Mouse (Mus musculus) heart, postnatal 25 days (tissue): ENCODE results near the gene Hepacam2. TPM values are rescaled to one million over a fixed set of nuclear protein-coding genes. Genes with fewer than 3 reads are reported as not detected.
"Not testable (repeated sequence)": the region's sequence is repeated elsewhere in the genome, so short reads cannot be mapped to it uniquely, and the experiment has no call there.

Experiments
- DNase-seq: peaks from one replicate; pipeline ENCODE4 v3.0.0; 2022; ENCODE audit warnings: low spot score
- intact Hi-C: fragments of 180-260 bp; cut with DNase I; formaldehyde crosslinking; loops from one replicate; pipeline ENCODE4 v1.15.1; 2025
- total RNA-seq, 2 experiments: library from RNA; stranded (reverse); gene quantifications; 2 replicates each; pipeline ENCODE4 v1.2.3; 2021

The Hepacam2 gene
- total RNA-seq = under 1 TPM; 0.26 to 0.28 TPM

DNA sequence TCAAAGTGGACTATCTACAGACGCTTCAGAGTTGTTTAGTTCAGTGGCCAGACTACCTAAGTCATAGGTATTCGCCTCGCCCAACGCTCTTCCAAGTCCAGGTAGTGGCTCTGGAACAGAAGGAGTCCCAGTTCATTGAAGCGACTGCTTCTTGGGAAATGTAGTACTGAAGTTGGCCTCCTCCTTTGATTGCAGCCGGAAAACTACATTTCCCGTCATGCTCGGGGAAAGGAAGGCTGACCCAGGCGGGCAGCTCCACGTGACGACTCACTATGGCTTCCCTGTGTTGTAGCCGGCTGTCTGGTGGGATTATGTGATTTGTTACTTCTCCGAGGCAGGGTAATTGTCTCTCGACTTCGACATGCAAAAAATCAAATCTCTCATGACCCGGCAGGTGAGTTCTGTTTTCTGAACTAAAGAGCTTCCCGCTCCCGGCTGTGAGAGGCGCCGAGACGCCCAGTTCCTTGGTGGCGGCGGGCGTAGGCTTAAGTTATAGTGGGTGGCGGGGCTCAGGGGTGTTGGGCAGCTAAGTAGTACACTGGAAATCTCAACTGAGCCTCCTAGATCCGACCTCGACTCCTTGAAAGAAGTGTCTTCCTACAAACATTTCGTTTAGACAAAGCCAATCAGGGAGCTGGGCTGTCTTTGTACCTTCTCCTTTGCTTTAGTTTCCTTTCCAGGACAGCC, at the start of gene Hepacam2, which contains the start of gene Vps50:
Hepacam2 (minus strand) TSS at position 137 of the 687 bp plus-strand sequence.
Vps50 (plus strand) TSS at position 221 of the 687 bp plus-strand sequence.
- intact Hi-C loops = loop anchor here (5.0 kb wide), 1 partner anchor 589 kb away; the partner anchor contains the start of gene Bet1
- peak; percentile 77 for DNase-seq

DNA sequence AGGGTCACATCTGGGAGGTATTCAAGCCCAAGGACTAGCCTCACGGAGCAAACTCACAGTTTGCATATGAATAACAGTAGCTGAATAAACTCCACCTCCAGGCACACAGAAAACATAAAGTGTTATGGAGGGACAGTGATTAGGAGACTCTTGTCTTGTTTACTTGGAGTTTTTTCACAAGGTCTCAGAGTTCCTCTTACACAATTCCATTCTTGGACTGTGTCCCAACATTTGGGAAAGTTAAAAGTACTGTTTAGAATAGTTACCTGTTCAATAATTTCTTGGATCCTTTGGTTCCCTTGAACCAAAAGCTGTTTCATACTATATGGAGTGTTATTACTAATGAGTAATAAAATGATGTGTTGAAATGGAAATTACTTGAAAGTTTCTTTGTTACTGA, 46.9 kb upstream of the Hepacam2 start:
- no peak for DNase-seq
- intact Hi-C loops = no loop called here

DNA sequence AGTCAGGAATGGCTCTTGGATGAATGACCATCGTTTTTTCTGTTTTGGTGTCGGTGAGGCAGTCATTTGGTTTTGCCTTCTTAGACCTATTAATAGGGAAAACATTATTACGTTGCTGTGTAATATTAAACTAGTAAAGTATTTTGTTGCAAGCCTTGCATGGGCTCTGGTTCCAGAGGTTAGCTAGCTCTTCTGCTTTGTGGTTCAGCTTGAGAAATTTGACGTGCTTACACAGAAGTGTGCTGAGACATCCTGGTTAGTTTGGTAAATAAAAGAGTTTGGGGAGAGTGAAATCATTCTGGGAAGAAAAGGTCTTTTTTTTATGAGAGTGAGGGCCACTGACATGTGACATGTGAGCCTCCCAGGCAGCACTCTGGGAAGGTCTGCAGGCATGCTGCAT, 45.8 kb upstream of the Hepacam2 start:
- DNase-seq = no peak
- intact Hi-C loops = no loop called here

DNA sequence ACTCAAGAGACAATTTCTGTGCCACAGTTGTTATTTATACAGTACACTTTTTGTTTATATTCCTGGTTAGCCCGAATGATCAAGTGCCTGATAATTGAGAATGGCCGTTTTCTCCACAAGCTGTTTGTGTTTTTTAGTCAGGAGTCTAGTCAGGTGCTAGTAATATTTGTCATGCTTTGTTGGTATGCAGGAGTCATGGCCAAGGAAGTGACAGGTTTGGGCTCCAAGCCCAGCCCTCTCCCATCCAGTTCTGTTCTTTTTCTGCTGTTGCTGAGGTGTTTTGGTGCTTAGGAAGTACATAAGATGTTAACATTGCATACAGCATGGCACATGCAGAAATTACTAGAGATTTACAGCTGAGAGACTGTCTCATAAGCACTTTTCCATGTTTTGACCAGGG, 41.4 kb upstream of the Hepacam2 start:
- DNase-seq = no peak

DNA sequence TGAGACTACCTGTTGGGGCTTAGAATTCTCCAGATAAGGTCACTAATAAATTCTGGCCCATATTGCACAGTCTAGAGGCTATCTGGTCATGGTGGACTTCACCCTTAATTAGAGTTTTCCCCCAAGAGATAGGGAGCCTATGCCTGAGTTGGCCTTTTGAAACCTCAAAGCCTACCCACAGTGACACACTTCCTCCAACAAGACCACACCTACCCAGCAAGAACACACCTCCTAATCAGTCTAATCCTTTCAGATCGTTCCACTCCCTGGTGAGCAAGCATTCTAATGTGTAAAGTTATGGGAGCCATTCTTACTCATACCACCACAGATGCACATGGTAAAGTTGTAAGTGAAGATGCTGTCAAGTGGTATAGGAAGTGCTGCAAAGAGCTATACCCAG, 38.0 kb upstream of the Hepacam2 start:
- no peak for DNase-seq
- intact Hi-C loops = no loop called here

More for the DNA sequence above, 41.4 kb upstream of the Hepacam2 start:
- intact Hi-C loops = no loop called here

DNA sequence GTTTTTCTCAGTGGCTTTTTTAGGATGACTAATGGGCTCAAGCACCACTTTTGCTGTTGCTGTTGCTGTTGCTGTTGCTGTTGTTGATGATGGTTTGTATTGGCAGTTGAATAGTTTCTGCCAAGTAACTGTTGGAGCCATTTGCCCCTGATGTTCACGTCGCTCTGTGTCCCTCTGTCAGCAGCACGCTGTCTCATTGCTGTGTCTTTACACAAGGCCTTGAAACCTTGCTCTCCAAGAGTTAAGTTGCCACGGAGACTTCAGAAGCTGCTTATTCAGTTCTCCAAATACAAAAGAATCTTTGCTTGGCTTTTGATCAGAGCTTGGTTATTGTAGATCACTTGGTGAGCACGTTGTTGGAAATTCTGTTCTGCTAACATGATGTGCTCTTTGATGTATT, 33.3 kb upstream of the Hepacam2 start:
- intact Hi-C loops = no loop called here
- DNase-seq = no peak

DNA sequence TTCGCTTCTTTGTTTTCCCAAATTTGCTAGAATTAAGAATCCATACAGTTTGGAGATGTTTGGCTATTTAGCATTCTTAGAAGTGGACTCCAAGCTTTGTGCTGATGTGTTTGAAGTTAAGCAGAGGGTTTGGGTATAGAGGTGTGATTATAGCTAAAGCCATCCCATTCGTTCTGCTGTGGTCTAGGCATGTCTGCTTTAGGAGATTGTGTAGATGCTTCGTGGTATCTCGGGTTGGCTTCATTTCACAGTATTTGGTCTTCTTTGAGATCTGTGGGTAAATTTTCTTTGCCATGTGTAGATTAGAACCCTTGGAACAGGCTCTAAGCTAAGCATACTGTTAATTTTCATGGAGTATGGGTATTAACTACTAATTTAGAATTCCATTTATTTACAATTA, 30.1 kb upstream of the Hepacam2 start:
- intact Hi-C loops = no loop called here
- no peak for DNase-seq

DNA sequence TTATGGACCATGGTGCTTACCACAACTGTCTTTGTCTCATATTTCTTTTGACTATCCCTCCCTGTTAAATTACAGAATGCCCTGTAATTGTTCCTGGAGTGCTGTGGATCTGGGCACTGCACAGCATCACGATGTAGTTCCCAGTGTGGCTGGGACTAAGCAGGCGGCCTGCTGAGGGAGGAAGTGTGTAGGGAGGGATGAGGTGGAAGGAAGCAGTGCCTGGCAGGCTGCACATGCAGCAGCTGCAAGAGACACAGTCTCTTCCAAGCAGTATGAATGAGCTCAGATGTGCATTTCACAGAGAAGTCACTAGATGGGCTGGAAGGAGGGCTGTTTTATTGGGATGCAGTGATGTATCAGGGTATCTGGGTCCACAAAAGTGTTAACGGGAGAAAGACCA, 14.5 kb upstream of the Hepacam2 start:
- no peak for DNase-seq
- intact Hi-C loops = loop anchor here (5.0 kb wide), 1 partner anchor 235 kb away; no protein-coding TSS in a partner anchor

DNA sequence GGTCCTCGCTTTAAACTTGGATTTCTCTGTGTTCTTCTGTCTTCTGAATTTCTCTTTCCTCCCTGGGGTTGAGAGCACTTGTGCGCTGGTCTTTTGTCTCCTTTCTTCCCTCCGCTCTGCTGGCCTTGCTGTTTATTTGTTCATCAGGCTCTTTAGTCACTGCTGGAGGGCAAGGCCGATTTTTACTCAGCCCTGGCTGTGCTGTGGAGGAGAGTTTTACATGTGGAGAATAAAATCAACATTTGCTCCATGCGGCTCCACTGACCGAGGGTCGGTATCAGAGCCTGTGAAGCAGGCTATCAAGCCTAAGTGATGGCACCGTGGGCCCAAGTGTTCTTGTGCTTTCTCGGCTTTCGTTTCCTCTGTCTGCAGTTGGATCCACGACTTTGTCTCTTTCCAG, 13.5 kb upstream of the Hepacam2 start:
- intact Hi-C loops = loop anchor here (5.0 kb wide), 1 partner anchor 236 kb away; no protein-coding TSS in a partner anchor

DNA sequence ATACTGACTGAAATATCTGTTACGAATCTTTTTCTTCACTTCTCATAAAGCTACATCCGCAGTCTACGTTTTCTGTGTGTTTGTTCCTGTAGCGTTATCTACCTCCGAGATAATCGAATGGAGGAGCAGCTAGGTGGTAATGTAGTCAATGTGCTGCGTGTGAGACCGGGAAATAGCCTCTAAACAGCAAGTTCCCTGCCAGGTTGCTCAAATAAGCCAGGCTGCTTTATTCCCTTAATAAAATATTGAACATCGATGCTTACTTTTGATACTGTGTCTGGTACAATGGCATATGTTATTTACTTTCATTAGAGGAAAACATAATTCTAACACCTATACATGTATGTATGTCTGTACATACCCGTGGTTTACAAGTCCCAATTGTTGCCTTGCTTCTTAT, 13.0 kb upstream of the Hepacam2 start:
- no peak for DNase-seq
- intact Hi-C loops = loop anchor here (5.0 kb wide), 1 partner anchor 236 kb away; no protein-coding TSS in a partner anchor

More for the DNA sequence above, 13.5 kb upstream of the Hepacam2 start:
- DNase-seq = no peak

DNA sequence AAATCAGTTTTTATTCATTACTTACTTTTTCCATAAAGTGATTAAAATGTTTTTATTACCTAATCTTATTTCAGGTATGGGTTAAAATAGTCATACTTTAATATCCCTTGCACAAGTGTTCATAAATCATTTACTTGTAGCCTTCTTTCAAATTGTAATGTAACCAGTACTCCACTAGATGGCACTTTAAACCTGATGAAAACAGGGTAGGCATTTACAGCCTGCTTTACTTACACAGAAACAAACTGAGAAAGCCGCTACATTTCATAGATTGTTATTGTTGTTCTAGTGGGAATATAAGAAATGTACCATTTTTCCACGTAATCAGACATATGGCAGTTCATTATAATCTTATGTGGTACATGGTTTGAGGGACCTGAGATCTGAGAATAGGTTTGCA, 11.7 kb upstream of the Hepacam2 start:
- DNase-seq = no peak
- intact Hi-C loops = loop anchor here (5.0 kb wide), 2 partner anchors 238 to 1038 kb away; no protein-coding TSS in a partner anchor

DNA sequence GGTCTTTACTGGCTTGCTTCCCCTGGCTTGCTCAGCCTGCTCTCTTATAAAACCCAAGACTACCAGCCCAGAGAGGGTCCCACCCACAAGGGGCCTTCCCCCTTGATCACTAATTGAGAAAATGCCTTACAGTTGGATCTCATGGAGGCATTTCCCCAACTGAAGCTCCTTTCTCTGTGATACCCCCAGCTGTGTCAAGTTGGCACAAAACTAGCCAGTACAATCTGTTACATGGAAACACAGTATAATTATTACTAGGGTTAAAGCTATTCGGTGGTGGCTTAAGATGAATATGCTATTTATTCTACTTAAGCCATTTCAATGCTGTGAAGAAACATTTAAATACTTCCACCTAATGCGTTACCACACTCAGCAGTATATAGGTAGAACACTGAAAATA, 10.1 kb upstream of the Hepacam2 start:
- not testable (repeated sequence) for DNase-seq
- intact Hi-C loops = loop anchor here (5.0 kb wide), 1 partner anchor 1039 kb away; no protein-coding TSS in a partner anchor

DNA sequence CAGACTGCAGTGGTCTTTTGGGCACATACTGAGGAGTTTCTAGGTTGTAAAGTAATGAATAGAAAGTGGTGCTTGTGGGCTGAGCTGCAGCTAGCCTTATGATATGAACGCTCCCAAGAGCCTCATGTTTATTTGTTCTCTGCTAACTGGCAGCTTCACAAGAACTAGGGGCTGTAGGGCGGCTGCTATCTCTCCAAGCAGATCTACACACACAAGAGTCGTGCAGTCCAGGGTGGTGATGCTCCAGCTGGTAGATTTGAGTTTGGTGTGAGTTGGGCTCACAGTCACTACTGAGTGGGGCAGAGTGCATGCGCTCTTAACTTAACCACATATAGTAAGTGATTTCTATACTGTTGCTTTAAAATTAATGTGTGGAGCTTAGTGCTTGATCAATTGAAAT, 9.0 kb upstream of the Hepacam2 start:
- intact Hi-C loops = loop anchor here (5.0 kb wide), 1 partner anchor 1040 kb away; no protein-coding TSS in a partner anchor
- no peak for DNase-seq

DNA sequence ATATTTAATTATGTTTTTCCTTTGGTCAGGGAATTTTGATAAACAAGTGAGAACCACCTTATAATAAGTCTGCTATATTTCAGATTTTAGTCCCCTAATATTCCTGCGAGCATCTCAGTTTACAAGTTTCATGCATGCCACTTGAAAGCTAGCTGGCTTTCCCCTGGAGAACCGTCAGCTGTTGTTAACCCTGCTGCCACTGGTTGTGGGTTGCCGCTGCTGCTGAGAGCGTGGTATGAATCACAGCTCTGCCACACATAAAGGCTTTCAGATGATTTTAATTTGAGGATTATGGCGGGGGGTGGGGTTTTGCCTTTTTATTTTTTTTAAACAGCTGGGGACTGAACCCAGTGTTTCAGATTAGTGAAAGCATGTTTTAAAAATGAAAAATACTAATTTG, 7.2 kb upstream of the Hepacam2 start:
- no peak for DNase-seq
- intact Hi-C loops = loop anchor here (5.0 kb wide), 1 partner anchor 1042 kb away; no protein-coding TSS in a partner anchor

DNA sequence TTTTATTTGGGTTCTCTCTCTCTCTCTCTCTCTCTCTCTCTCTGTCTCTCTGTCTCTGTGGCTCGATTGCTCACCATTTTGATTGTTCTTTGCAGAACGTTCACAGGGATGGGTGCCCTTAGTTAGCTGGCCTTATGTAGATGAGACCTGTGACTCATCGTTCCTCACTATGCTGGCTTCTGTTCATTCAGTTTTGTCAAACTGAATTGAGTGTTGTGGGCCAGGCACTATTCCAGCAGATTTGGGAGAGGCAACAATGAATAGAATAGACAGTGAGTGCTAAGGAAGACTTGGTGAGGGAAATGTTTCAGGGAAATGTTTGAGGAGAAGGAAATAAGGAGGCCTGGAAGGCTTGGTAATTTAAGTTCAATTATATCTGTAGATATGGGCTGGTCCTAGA, 2.2 kb upstream of the Hepacam2 start:
- intact Hi-C loops = no loop called here

DNA sequence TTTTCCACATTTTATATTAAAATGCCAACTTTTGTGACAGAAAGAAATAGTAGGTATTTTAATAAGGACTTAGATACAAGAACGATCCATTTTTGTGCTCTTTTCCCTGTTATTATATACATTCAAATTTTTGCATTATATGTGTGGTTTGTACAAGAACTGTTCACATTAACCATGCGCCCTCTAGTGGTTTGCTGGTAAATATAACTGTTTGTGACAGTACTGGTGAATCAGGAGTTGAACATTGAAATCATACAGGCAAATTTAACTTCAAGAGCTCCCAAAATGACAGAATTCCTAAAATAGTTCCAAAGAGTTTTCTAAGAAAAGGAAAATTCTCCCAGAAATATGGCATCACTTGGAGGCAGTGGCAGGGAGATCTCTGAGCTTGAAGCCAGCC, 1.9 kb downstream of the Hepacam2 start:
- DNase-seq = no peak
- intact Hi-C loops = loop anchor here (5.0 kb wide), 1 partner anchor 591 kb away; the partner anchor contains the start of gene Bet1

More for the DNA sequence above, 2.2 kb upstream of the Hepacam2 start:
- DNase-seq = no peak

DNA sequence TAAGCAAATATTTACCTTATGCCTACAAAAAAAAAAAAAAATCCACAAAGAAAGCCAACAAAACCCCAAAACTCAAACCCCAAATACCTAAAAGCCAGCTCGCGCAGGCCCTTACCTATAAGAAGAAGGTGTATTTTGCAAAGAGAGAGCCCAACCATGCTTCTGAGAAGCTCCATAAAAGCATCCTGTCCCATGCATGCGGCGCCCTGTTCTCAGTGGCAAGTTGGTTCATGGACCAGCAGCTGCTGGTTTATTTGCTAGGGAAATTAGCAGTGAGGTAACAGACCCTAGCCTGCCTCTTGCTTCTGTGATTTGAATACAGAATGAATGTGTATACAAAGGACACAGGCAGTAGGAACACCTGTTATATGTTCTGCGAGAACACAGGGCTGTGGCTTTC, 3.8 kb downstream of the Hepacam2 start:
- intact Hi-C loops = no loop called here
- no peak for DNase-seq

DNA sequence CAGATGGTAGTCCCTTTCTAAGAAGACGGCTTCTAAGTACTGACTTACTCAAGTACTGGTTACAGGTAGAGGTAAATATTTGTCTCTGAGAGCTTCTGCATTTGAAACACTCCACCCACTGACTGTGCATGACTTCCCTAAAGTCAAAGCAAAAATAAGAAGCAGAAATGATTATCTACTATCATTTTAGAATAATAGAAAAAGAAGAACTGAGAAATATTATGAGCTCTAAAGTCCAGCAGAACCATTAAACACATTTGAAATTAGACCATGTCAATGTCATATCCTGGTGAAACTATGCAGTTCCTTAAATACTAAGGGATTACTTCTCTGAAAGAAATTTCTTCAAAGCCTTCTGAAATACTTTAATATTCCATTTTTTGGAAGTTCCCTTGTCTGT, 10.7 kb downstream of the Hepacam2 start:
- intact Hi-C loops = no loop called here

DNA sequence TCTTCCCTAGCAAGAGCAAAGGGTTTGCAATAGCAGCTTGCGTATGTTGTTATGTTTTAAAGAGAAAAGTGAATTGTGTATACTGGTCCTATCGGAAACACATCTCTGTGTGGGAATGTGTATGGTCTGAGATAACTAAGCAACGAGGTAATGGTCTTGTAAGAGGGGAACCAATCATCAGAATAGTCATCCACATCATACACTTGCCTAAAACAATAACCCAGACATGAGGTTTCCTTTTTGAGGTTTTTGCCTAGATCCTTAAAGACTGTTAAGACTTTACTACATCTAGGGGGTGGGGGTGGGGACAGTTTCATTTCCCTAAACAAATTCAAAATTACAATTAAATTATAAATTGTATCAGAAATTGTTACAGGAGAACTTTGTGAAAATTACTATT, 13.0 kb downstream of the Hepacam2 start:
- no peak for DNase-seq
- intact Hi-C loops = no loop called here

More for the DNA sequence above, 10.7 kb downstream of the Hepacam2 start:
- DNase-seq = no peak

DNA sequence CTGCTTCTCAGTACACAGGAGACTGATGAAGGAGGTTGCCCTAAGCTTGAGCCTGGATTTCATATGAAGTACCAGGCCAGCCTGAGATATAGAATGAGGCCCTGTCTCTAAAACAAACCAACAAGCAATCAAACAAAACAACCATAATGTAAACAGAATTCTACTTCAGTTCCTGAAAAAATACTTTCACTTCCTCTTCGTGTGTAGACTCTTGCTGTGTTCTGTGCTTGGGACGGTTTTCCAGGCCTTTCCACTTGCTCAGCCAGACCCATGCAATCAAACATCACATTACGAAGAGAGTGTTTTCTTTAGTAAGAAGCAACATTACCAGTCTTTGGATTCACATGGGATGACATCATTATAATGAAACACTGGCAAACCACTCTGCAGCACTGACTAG, 16.4 kb downstream of the Hepacam2 start:
- intact Hi-C loops = no loop called here
- no peak for DNase-seq

DNA sequence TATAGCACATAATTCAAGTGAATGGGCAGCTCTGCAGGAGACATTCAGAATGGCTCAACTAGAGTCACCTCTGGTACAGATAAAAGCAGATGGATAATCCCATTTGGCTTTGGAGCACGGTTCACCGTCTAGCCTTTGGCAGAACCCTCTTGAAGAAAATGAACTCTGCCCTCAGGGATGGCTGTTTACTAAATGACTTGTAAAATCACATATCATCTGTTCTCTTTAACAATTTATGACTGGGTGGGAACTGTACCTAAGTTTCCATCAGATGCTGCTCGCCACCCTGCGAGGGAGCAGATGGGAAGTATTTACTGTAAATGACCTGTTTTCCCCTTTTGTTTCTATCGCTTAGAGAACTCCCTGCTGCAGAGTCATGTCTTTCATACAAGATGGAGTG, 18.2 kb downstream of the Hepacam2 start:
- intact Hi-C loops = no loop called here
- no peak for DNase-seq
